Mouse (Mus musculus) lung, adult 2 months (tissue): ENCODE measurements around the gene Naaladl2. TPM values are rescaled to one million over a fixed set of nuclear protein-coding genes. Genes with fewer than 3 reads are reported as not detected.

ENCODE experiments used
- DNase-seq: peaks from one replicate; pipeline ENCODE4 v3.0.0; 2022
- H3K4me1 ChIP-seq: fragments of 200-500 bp; 2 replicates; pipeline ENCODE4 v1.6.1; 2011; ENCODE audit warnings: low read length; ENCODE audit not compliant: control insufficient read depth, insufficient read depth
- H3K4me3 ChIP-seq: fragments of 200-500 bp; replicated peaks from 2 replicates; pipeline ENCODE3; 2011; ENCODE audit warnings: low read depth, mild to moderate bottlenecking, control low read depth, low read length; ENCODE audit errors: extremely low read depth
- CTCF ChIP-seq: fragments of 200-500 bp; IDR thresholded peaks from 2 replicates; pipeline ENCODE4 v1.5.1; 2011; ENCODE audit warnings: mild to moderate bottlenecking, low read length, control low read depth; ENCODE audit not compliant: insufficient read depth
- POLR2A ChIP-seq: fragments of 200-500 bp; IDR thresholded peaks from 2 replicates; pipeline ENCODE4 v1.6.1; 2011; ENCODE audit warnings: low read depth, mild to moderate bottlenecking, control low read depth, low read length, borderline replicate concordance; ENCODE audit errors: extremely low read depth
- WGBS: fragments of 180-500 bp; shearing (Covaris S2); methylation state at CpG from one replicate; pipeline ENCODE4 v1.1.7; 2018; 5-methylcytosine and 5-hydroxymethylcytosine counted together
- polyA plus RNA-seq: library from polyadenylated mRNA; depleted of rRNA; stranded (reverse); fragments of >200 nt; gene quantifications from 2 replicates; pipeline ENCODE4 v1.2.3, GENCODE M21; 2012

Gene Naaladl2
- polyA plus RNA-seq, 1 experiment, result 0.64 TPM

DNA sequence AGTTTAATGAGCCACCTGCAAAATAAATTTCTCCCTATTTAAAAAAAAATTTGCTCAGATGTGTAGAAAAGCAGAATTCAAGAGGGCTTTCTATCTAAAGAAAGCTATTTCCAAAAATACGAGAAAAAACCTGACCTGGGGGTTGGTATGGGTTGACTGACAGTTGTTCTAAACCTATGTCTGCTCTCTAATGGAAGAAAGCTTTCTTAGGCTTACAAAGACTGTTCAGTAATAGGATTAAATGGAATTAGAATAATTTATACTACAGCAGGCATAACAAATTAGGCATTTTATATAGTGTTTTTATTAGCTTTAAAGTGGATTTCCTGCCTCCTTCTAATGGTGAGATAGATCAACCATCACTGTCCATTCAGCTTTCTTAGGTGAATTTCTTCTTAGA is 1236.4 kb downstream of the Naaladl2 start:
- DNase-seq, result no peak
- Histone ChIP-seq H3K4me3 (no peak overlapping the region), H3K4me1 (no peaks in the 10 kb centered on the region)
- WGBS, result 76% methylated on average over 1 of the region's 1 CpGs
- TF ChIP-seq CTCF (no peak), POLR2A (no peak)

- no peak for TF ChIP-seq CTCF
- no peak for TF ChIP-seq POLR2A
- H3K4me1 ChIP-seq, result no peaks in the 10 kb centered on the region
- no peak overlapping the region for H3K4me3 ChIP-seq
- 60% methylated on average over 1 of the region's 1 CpGs for WGBS
- DNase-seq, result no peak
These were observed 1278.4 kb downstream of the Naaladl2 start for GRCm38 (mm10) chr3:23865688-23866087.

DNA sequence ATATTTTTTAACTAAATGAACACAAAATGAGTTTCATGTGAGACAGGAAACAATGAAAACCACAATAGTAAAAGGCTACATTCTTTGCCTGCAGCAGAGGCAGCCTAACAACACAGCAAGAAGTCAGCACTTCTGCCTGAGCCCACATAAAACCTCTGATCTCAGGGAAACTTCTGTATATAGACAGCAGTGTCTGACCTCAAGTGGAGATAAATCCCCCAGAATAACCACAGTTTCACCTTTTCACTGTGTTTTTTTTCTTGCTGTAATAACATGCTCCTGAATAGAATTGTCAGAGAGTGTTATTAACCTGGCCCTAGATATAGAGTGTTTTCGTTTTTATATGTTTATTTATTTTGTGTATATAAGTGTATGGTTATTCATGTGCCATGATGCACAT is 1286.8 kb downstream of the Naaladl2 start:
- H3K4me3 ChIP-seq, result no peak overlapping the region
- no peak for TF ChIP-seq CTCF
- TF ChIP-seq POLR2A, result no peak
- H3K4me1 ChIP-seq, result no peaks in the 10 kb centered on the region
- WGBS, result 40% methylated on average over 1 of the region's 1 CpGs
- no peak for DNase-seq

- no peak for TF ChIP-seq CTCF
- TF ChIP-seq POLR2A, result no peak
- no peak for DNase-seq
- Histone ChIP-seq H3K4me1 (no peaks in the 10 kb centered on the region), H3K4me3 (no peak overlapping the region)
These were observed 1326.5 kb downstream of the Naaladl2 start for GRCm38 (mm10) chr3:23817585-23817984.

GRCm38 (mm10) chr3:23758746-23759145 is 1385.3 kb downstream of the Naaladl2 start:
- H3K4me1 ChIP-seq, result no peaks in the 10 kb centered on the region
- WGBS, result 75% methylated on average over 1 of the region's 1 CpGs
- TF ChIP-seq POLR2A (no peak), CTCF (no peak)
- H3K4me3 ChIP-seq, result no peak overlapping the region
- no peak for DNase-seq
